Mouse (Mus musculus): Measurements from ENCODE around the gene Snai1. TPM values are rescaled to one million over a fixed set of nuclear protein-coding genes. Genes with fewer than 3 reads are reported as not detected.

Gene Snai1
- total RNA-seq, 2 experiments from 2014 or later, result 0.27 to 0.75 TPM

- no peak for DNase-seq (ENCODE audit: extremely low spot score in 1 of 2, low spot score in 1 of 2)
These were observed 22.3 kb upstream of the Snai1 start for GRCm38 (mm10) chr2:167515688-167516087.

GRCm38 (mm10) chr2:167519606-167520252 is 18.3 kb upstream of the Snai1 start:
- DNase-seq (ENCODE audit: extremely low spot score in 1 of 2, low spot score in 1 of 2), result no peak

- DNase-seq (ENCODE audit: extremely low spot score in 1 of 2, low spot score in 1 of 2), result peak in 1 of 2 experiments; percentile 43
These were observed 9.7 kb upstream of the Snai1 start for GRCm38 (mm10) chr2:167528278-167528677.

GRCm38 (mm10) chr2:167529935-167530513 is 8.0 kb upstream of the Snai1 start:
- no peak for DNase-seq (ENCODE audit: extremely low spot score in 1 of 2, low spot score in 1 of 2)

GRCm38 (mm10) chr2:167530536-167530935 is 7.5 kb upstream of the Snai1 start:
- DNase-seq (ENCODE audit: extremely low spot score in 1 of 2, low spot score in 1 of 2), result no peak

- DNase-seq (ENCODE audit: extremely low spot score in 1 of 2, low spot score in 1 of 2), result peak; percentile 36 to 60
These were observed 5.9 kb upstream of the Snai1 start for GRCm38 (mm10) chr2:167532131-167532530.

GRCm38 (mm10) chr2:167533880-167534279 is 4.1 kb upstream of the Snai1 start:
- DNase-seq (ENCODE audit: extremely low spot score in 1 of 2, low spot score in 1 of 2), result no peak

- DNase-seq (ENCODE audit: extremely low spot score in 1 of 2, low spot score in 1 of 2), result no peak
These were observed 1.6 kb upstream of the Snai1 start for GRCm38 (mm10) chr2:167536320-167536945.

GRCm38 (mm10) chr2:167538671-167539306 is 794 bp downstream of the Snai1 start:
- no peak for DNase-seq (ENCODE audit: extremely low spot score in 1 of 2, low spot score in 1 of 2)

- no peak for DNase-seq (ENCODE audit: extremely low spot score in 1 of 2, low spot score in 1 of 2)
These were observed 1.8 kb downstream of the Snai1 start for GRCm38 (mm10) chr2:167539536-167540476.

GRCm38 (mm10) chr2:167540477-167541110 is 2.6 kb downstream of the Snai1 start:
- DNase-seq (ENCODE audit: extremely low spot score in 1 of 2, low spot score in 1 of 2), result no peak

- DNase-seq (ENCODE audit: extremely low spot score in 1 of 2, low spot score in 1 of 2), result no peak
These were observed 3.3 kb downstream of the Snai1 start for GRCm38 (mm10) chr2:167541324-167541723.

- DNase-seq (ENCODE audit: extremely low spot score in 1 of 2, low spot score in 1 of 2), result no peak
These were observed 3.8 kb downstream of the Snai1 start for GRCm38 (mm10) chr2:167541761-167542160.

GRCm38 (mm10) chr2:167542361-167542760 is 4.4 kb downstream of the Snai1 start:
- no peak for DNase-seq (ENCODE audit: extremely low spot score in 1 of 2, low spot score in 1 of 2)

- no peak for DNase-seq (ENCODE audit: extremely low spot score in 1 of 2, low spot score in 1 of 2)
These were observed 5.4 kb downstream of the Snai1 start for GRCm38 (mm10) chr2:167543121-167544003.

GRCm38 (mm10) chr2:167544004-167544356 is 6.0 kb downstream of the Snai1 start:
- DNase-seq (ENCODE audit: extremely low spot score in 1 of 2, low spot score in 1 of 2), result no peak

GRCm38 (mm10) chr2:167544456-167544855 is 6.5 kb downstream of the Snai1 start:
- no peak for DNase-seq (ENCODE audit: extremely low spot score in 1 of 2, low spot score in 1 of 2)

GRCm38 (mm10) chr2:167546447-167547195 is 8.6 kb downstream of the Snai1 start:
- no peak for DNase-seq (ENCODE audit: extremely low spot score in 1 of 2, low spot score in 1 of 2)
